In genomic region chr4:139858635-139859176, GRCm38 (mm10) we compare ENCODE assay signal across 9 mouse cellular contexts. TPM values are rescaled to one million over a fixed set of nuclear protein-coding genes. Genes with fewer than 3 reads are reported as not detected.
DNase-seq lines count a peak whose midpoint lies in the region; ATAC-seq and TF ChIP-seq lines count a peak whose summit lies in the region.
"Had no signal": no experiment of that assay in that cellular context is flagged by ENCODE, and none has a peak within 500 bp of the region (broad histone marks: within the 10 kb centered on the region; RNA-seq: fewer than 3 reads in every experiment).

No protein-coding gene starts in this region.

- peaks cover 21% of the 10 kb centered on the region for H3K27me3 ChIP-seq in intestine, postnatal 0 days (replicated peaks; ENCODE audit: control insufficient read depth, insufficient read depth, low read length)
- peaks cover under 1% of the 10 kb centered on the region; the same call in 1 of the 2 replicates for H3K27me3 ChIP-seq in midbrain, postnatal 0 days (ENCODE audit: insufficient read depth, low read length)

- H3K36me3 ChIP-seq in intestine, postnatal 0 days (ENCODE audit: control insufficient read depth, insufficient read depth) = no peaks in the 10 kb centered on the region
- H3K36me3 ChIP-seq in midbrain, postnatal 0 days (ENCODE audit: insufficient read depth, low read length) = no peaks in the 10 kb centered on the region
- H3K36me3 ChIP-seq: stomach, embryonic 15.5 days had no signal

- DNase-seq in CD4-positive, CD25-positive, alpha-beta regulatory T cell, adult 2 months (ENCODE audit: low read depth, low spot score) = peak; percentile 85
- DNase-seq in embryo, embryonic 11.5 days (ENCODE audit: low read depth, low spot score) = peak; percentile 73
- peak; percentile 34 for DNase-seq in gastrocnemius, postnatal 25 days
- DNase-seq in left cerebral cortex, postnatal 36 days (ENCODE audit: low spot score in 2 of 2) = peak; percentile 67 to 85
- peak; percentile 90 for DNase-seq in midbrain, postnatal 0 days (ENCODE audit: low spot score)
- peak; percentile 70 to 86 for DNase-seq in spleen, postnatal 10 days (ENCODE audit: low spot score in 2 of 2)

- TF ChIP-seq CTCF in intestine, postnatal 0 days (IDR thresholded peaks at IDR 0.05; ENCODE audit: low read depth) = peak; percentile 95
- peak; percentile 94 for TF ChIP-seq CTCF in midbrain, postnatal 0 days (IDR thresholded peaks at IDR 0.05)

- no peak overlapping the region for H3K4me2 ChIP-seq in intestine, postnatal 0 days (replicated peaks; ENCODE audit: low read depth)
- no peak overlapping the region for H3K4me2 ChIP-seq in midbrain, postnatal 0 days (ENCODE audit: low read depth, low read length, poor library complexity, severe bottlenecking)
- H3K4me2 ChIP-seq: stomach, embryonic 15.5 days had no signal

- ATAC-seq in CD4-positive, CD25-positive, alpha-beta regulatory T cell, adult 4 months = no peak
- no peak for ATAC-seq in intestine, postnatal 0 days
- ATAC-seq in midbrain, postnatal 0 days (ENCODE audit: low FRiP score) = 0 out of 2 replicates have a peak, but pooled peaks have one; percentile 52

- no peak overlapping the region for H3K4me3 ChIP-seq in intestine, postnatal 0 days (ENCODE audit: low read depth, low read length)
- no peak overlapping the region for H3K4me3 ChIP-seq in midbrain, postnatal 0 days (ENCODE audit: low read depth, low read length)
- H3K4me3 ChIP-seq: stomach, embryonic 15.5 days had no signal

- H3K9ac ChIP-seq in intestine, postnatal 0 days (ENCODE audit: low read depth, low read length) = no peak overlapping the region
- H3K9ac ChIP-seq in midbrain, postnatal 0 days (replicated peaks; ENCODE audit: low read length, poor library complexity, severe bottlenecking) = no peak overlapping the region
- H3K9ac ChIP-seq: stomach, embryonic 15.5 days had no signal

- H3K9me3 ChIP-seq in intestine, postnatal 0 days (ENCODE audit: control insufficient read depth) = no peaks in the 10 kb centered on the region
- H3K9me3 ChIP-seq in midbrain, postnatal 0 days (ENCODE audit: low read length) = no peaks in the 10 kb centered on the region
- H3K9me3 ChIP-seq: stomach, embryonic 15.5 days had no signal

- WGBS in intestine, postnatal 0 days = 3% methylated on average over 13 of the region's 13 CpGs
- under 1% methylated on average over 13 of the region's 13 CpGs for WGBS in midbrain, postnatal 0 days

- H3K27ac ChIP-seq in intestine, postnatal 0 days (ENCODE audit: low read depth, low read length) = no peak overlapping the region
- H3K27ac ChIP-seq in midbrain, postnatal 0 days (ENCODE audit: low read depth, low read length) = no peak overlapping the region
- H3K27ac ChIP-seq: stomach, embryonic 15.5 days had no signal

- intact Hi-C loops in left cerebral cortex, postnatal 36 days (cut with DNase I) = loop anchor here (1.0 kb wide), 1 partner anchor 174 kb away; no protein-coding TSS in a partner anchor

- H3K4me1 ChIP-seq in intestine, postnatal 0 days (replicated peaks; ENCODE audit: control insufficient read depth, insufficient read depth, low read length) = no peaks in the 10 kb centered on the region
- H3K4me1 ChIP-seq in midbrain, postnatal 0 days (ENCODE audit: insufficient read depth, low read length) = no peaks in the 10 kb centered on the region
- H3K4me1 ChIP-seq: stomach, embryonic 15.5 days had no signal

RNA-seq across cellular contexts. Expression of gene Pax7, which starts 25.4 kb away (rescaled TPM):
- not detected for polyA plus RNA-seq in CD4-positive, CD25-positive, alpha-beta regulatory T cell, adult 4 months (2017; shearing (Covaris generic))
- total RNA-seq in gastrocnemius, postnatal 25 days (2021) = 1 to 10 TPM; 1.6 to 2.4 TPM
- polyA plus RNA-seq in intestine, postnatal 0 days (2015; fragmentation: Nextera tagmentation; extraction: Ambion mirVana) = not detected in 2 replicates
- not detected for total RNA-seq in left cerebral cortex, postnatal 36 days (2021)
- 34.9 and 36.0 TPM in 2 replicates for total RNA-seq in midbrain, postnatal 0 days (2014; rRNA removed)
- 3.0 and 3.4 TPM in 2 replicates for polyA plus RNA-seq in midbrain, postnatal 0 days (2015; fragmentation: Nextera tagmentation; extraction: Ambion mirVana)

Comparison
In these comparisons a context has a peak if more than half of its experiments do, and no peak if none do; other contexts are left out.
1. DNase-seq: peak in every context shown above with its lines; median percentile 90 in midbrain, postnatal 0 days; 85 in CD4-positive, CD25-positive, alpha-beta regulatory T cell, adult 2 months; 78 in spleen, postnatal 10 days; 76 in left cerebral cortex, postnatal 36 days; 73 in embryo, embryonic 11.5 days; 34 in gastrocnemius, postnatal 25 days.
2. RNA of gene Pax7, which starts 25.4 kb away (total RNA-seq): 34.9 to 36.0 TPM in midbrain, postnatal 0 days; 1.6 to 2.4 TPM in gastrocnemius, postnatal 25 days and not detected in left cerebral cortex, postnatal 36 days; every median in the first group is over 10 times any median in the second.